Mouse (Mus musculus) hindbrain, embryonic 14.5 days (tissue): ENCODE measurements around the gene Itsn1. TPM values are rescaled to one million over a fixed set of nuclear protein-coding genes. Genes with fewer than 3 reads are reported as not detected.

Source experiments
- ATAC-seq: fragments of 200-750 bp; cut with Nextera tagmentation; 2 replicates; pipeline ENCODE4 v1.8.0; 2017; ENCODE audit warnings: moderate number of reproducible peaks, mild to moderate bottlenecking, moderate TSS enrichment, moderate library complexity; ENCODE audit not compliant: low FRiP score
- DNase-seq: peaks from one replicate; pipeline ENCODE4 v3.0.0-alpha.2; 2015; ENCODE audit warnings: low spot score
- H3K27ac ChIP-seq: fragments of 300-500 bp; sonication (generic); 2 replicates; pipeline ENCODE4 v1.5.1; 2014; ENCODE audit warnings: mild to moderate bottlenecking, moderate library complexity
- H3K27me3 ChIP-seq: fragments of 300-500 bp; sonication (generic); 2 replicates; pipeline ENCODE4 v1.6.1; 2014; ENCODE audit warnings: mild to moderate bottlenecking, low read length, mixed read lengths; ENCODE audit not compliant: control insufficient read depth, insufficient read depth
- H3K36me3 ChIP-seq: fragments of 300-500 bp; sonication (generic); replicated peaks from 2 replicates; pipeline ENCODE4 v1.6.1; 2014; ENCODE audit not compliant: control insufficient read depth, insufficient read depth
- H3K4me1 ChIP-seq: fragments of 300-500 bp; sonication (generic); replicated peaks from 2 replicates; pipeline ENCODE4 v1.6.1; 2014; ENCODE audit warnings: antibody characterized with exemption, low read length, mixed read lengths; ENCODE audit not compliant: control insufficient read depth, insufficient read depth
- H3K4me2 ChIP-seq: fragments of 300-500 bp; sonication (generic); replicated peaks from 2 replicates; pipeline ENCODE4 v1.6.1; 2014; ENCODE audit warnings: mild to moderate bottlenecking, moderate library complexity
- H3K4me3 ChIP-seq: fragments of 300-500 bp; sonication (generic); replicated peaks from 2 replicates; pipeline ENCODE4 v1.5.1; 2014; ENCODE audit warnings: mild to moderate bottlenecking, low read length
- H3K9ac ChIP-seq: fragments of 300-500 bp; sonication (generic); 2 replicates; pipeline ENCODE4 v1.6.1; 2014
- H3K9me3 ChIP-seq: fragments of 300-500 bp; sonication (generic); 2 replicates; pipeline ENCODE4 v1.6.1; 2016; ENCODE audit warnings: low read length; ENCODE audit not compliant: control insufficient read depth
- WGBS: fragments of 180-500 bp; shearing (Covaris S2); extraction: QIAGEN DNeasy Blood & Tissue Kit; methylation state at CpG from one replicate; pipeline ENCODE4 v1.1.7; 2014; 5-methylcytosine and 5-hydroxymethylcytosine counted together
- polyA plus RNA-seq: library from polyadenylated mRNA; unstranded; fragments of >200 nt; fragmentation: Nextera tagmentation; extraction: Ambion mirVana; gene quantifications from 2 replicates; pipeline ENCODE4 v1.2.1, GENCODE M21; 2014

The Itsn1 gene
- polyA plus RNA-seq, 1 experiment from 2014 or later, result 61.8 TPM

- H3K27ac ChIP-seq, result peak overlapping the region; percentile 83
- DNase-seq (peak; percentile 47), ATAC-seq (peak; percentile 77; the same call in 1 of the 2 replicates)
- H3K4me3 ChIP-seq, result no peak overlapping the region
- 32% methylated on average over 18 of the region's 18 CpGs for WGBS
- peaks cover 19% of the 10 kb centered on the region; the same call in 1 of the 2 replicates for H3K4me1 ChIP-seq
- peaks cover 42% of the 10 kb centered on the region for H3K36me3 ChIP-seq
- no peaks in the 10 kb centered on the region for H3K9me3 ChIP-seq
- no peak overlapping the region for H3K4me2 ChIP-seq
- no peaks in the 10 kb centered on the region for H3K27me3 ChIP-seq
- peak overlapping the region; percentile 16 for H3K9ac ChIP-seq
These were observed 107.8 kb downstream of the Itsn1 start for GRCm38 (mm10) chr16:91836592-91837557.

- Histone ChIP-seq H3K36me3 (peaks cover 43% of the 10 kb centered on the region), H3K9me3 (no peaks in the 10 kb centered on the region), H3K9ac (no peak overlapping the region; the same call in 1 of the 2 replicates), H3K27me3 (no peaks in the 10 kb centered on the region), H3K4me3 (no peak overlapping the region), H3K4me2 (no peak overlapping the region), H3K27ac (peak overlapping the region; percentile 83), H3K4me1 (peaks cover 19% of the 10 kb centered on the region; the same call in 1 of the 2 replicates)
- WGBS, result 54% methylated on average over 4 of the region's 4 CpGs
- 0 out of 2 replicates have a peak, but pooled peaks have one; percentile 33 for ATAC-seq
- DNase-seq, result no peak
These were observed 108.5 kb downstream of the Itsn1 start for GRCm38 (mm10) chr16:91837558-91838041.

- no peak for DNase-seq
- peaks cover 54% of the 10 kb centered on the region for H3K36me3 ChIP-seq
- WGBS, result 72% methylated on average over 11 of the region's 11 CpGs
These were observed 109.7 kb downstream of the Itsn1 start for GRCm38 (mm10) chr16:91838771-91839170.

GRCm38 (mm10) chr16:91839462-91839861 is 110.4 kb downstream of the Itsn1 start:
- ATAC-seq (no peak), DNase-seq (no peak)
- Histone ChIP-seq H3K36me3 (peaks cover 60% of the 10 kb centered on the region), H3K9me3 (no peaks in the 10 kb centered on the region), H3K27ac (no peak overlapping the region), H3K4me3 (no peak overlapping the region), H3K4me1 (peaks cover 19% of the 10 kb centered on the region; the same call in 1 of the 2 replicates), H3K9ac (no peak overlapping the region), H3K4me2 (no peak overlapping the region), H3K27me3 (no peaks in the 10 kb centered on the region)
- 52% methylated on average over 11 of the region's 11 CpGs for WGBS

More at GRCm38 (mm10) chr16:91838771-91839170, 109.7 kb downstream of the Itsn1 start:
- no peaks in the 10 kb centered on the region for H3K9me3 ChIP-seq
- H3K9ac ChIP-seq, result 0 out of 2 replicates have a peak overlapping the region, but pooled peaks have one; percentile 8
- H3K27me3 ChIP-seq, result no peaks in the 10 kb centered on the region
- ATAC-seq, result no peak
- no peak overlapping the region for H3K4me3 ChIP-seq
- peaks cover 19% of the 10 kb centered on the region; the same call in 1 of the 2 replicates for H3K4me1 ChIP-seq
- H3K4me2 ChIP-seq, result no peak overlapping the region
- 0 out of 2 replicates have a peak overlapping the region, but pooled peaks have one; percentile 43 for H3K27ac ChIP-seq

- no peak overlapping the region for H3K27ac ChIP-seq
- peaks cover 72% of the 10 kb centered on the region for H3K36me3 ChIP-seq
- H3K4me3 ChIP-seq, result no peak overlapping the region
- no peaks in the 10 kb centered on the region for H3K9me3 ChIP-seq
- H3K4me2 ChIP-seq, result no peak overlapping the region
- no peaks in the 10 kb centered on the region for H3K27me3 ChIP-seq
- H3K9ac ChIP-seq, result no peak overlapping the region
- H3K4me1 ChIP-seq, result peaks cover 10% of the 10 kb centered on the region; the same call in 1 of the 2 replicates
- no peak for ATAC-seq
- 87% methylated on average over 14 of the region's 14 CpGs for WGBS
- no peak for DNase-seq
These were observed 112.0 kb downstream of the Itsn1 start for GRCm38 (mm10) chr16:91841026-91841630.

DNA sequence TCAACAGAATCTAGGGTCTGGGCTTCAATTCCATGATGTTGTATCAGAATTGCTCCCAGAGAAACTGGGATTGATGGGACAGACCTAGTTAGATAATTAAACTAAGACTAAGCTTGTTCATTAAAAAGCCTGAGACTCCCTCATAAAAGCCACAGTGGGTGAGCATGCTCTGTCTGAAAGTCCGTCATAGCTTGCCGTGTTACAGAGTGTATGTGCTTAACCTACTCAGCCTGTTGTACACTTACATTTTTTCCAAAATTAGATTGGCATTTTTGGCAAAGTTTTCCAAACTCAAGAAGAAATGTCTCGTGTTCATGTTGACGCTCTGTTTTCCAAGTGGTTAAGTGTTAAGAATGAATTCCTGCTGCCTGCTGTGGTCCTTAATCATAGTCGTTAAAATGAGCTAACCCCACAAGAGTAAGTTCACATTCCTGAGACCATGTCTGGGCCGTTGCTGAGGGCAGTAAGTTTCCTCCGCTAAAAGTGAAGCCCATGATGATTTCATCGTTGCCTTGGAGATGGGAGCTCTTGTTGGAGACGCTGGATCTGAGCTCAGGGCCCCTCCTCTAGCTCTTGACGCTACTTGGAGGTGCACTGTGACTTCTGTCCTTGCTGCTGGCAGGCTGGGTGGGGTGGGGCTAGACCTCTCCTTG is 117.1 kb downstream of the Itsn1 start:
- Histone ChIP-seq H3K4me2 (no peak overlapping the region), H3K27ac (no peak overlapping the region), H3K27me3 (no peaks in the 10 kb centered on the region), H3K9ac (no peak overlapping the region), H3K36me3 (peaks cover 62% of the 10 kb centered on the region), H3K4me1 (no peaks in the 10 kb centered on the region), H3K4me3 (no peak overlapping the region), H3K9me3 (no peaks in the 10 kb centered on the region)
- ATAC-seq (no peak), DNase-seq (no peak)
- 42% methylated on average over 10 of the region's 10 CpGs for WGBS

DNA sequence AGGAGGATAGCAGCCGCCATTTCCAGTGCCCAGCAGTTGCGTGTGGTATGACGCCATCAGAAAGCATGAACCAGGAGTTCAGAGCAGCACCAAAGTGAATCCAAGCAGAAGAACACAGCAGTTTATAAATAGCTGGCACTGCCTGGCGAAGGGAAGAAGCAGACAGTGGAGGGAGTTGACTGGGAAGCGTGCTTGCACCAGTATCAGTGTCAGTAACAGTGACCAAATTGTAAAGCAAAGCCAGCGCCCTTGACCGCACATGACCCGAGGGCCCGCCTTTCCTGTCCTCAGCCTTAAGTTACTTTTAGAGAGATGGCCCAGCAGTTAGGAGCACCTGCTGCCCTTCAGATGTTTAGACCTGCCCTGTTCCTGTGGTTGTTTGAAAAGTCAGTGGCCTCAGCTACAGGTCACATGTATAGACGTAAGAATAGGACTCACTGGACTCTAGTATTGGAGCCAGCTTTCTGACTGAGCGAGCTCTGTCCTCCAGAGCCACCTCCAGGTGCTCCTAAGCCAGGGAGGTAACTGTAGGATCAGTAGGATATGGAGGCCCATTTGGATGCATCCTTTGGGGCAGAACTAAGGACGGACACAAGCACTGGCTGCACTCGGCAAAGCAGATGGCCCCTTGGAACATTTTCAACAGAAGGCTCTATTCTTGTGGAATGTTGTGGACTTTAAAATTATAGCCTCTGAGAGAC is 118.6 kb downstream of the Itsn1 start:
- Histone ChIP-seq H3K9me3 (no peaks in the 10 kb centered on the region), H3K4me2 (no peak overlapping the region), H3K27ac (no peak overlapping the region), H3K4me3 (no peak overlapping the region), H3K9ac (no peak overlapping the region), H3K27me3 (no peaks in the 10 kb centered on the region), H3K36me3 (peaks cover 64% of the 10 kb centered on the region), H3K4me1 (no peaks in the 10 kb centered on the region)
- ATAC-seq, result no peak
- DNase-seq, result no peak
- 90% methylated on average over 13 of the region's 13 CpGs for WGBS

GRCm38 (mm10) chr16:91848505-91848904 is 119.4 kb downstream of the Itsn1 start:
- Histone ChIP-seq H3K4me3 (no peak overlapping the region), H3K4me2 (no peak overlapping the region), H3K27me3 (no peaks in the 10 kb centered on the region), H3K9ac (no peak overlapping the region), H3K27ac (no peak overlapping the region), H3K36me3 (peaks cover 64% of the 10 kb centered on the region), H3K4me1 (no peaks in the 10 kb centered on the region), H3K9me3 (no peaks in the 10 kb centered on the region)
- no peak for DNase-seq
- 94% methylated on average over 9 of the region's 9 CpGs for WGBS
- no peak for ATAC-seq
